Mouse (Mus musculus): ENCODE data around the gene Chka. TPM values are rescaled to one million over a fixed set of nuclear protein-coding genes. Genes with fewer than 3 reads are reported as not detected.

The Chka gene
- polyA plus RNA-seq, 1 experiment from 2014 or later: 63.3 TPM

GRCm38 (mm10) chr19:3910206-3910605 is 58.6 kb downstream of the Chka start:
- Histone ChIP-seq H3K4me2 (replicated peaks) (no peak overlapping the region), H3K4me1 (replicated peaks) (peaks cover 36% of the 10 kb centered on the region), H3K27ac (no peak overlapping the region), H3K27me3 (replicated peaks) (no peaks in the 10 kb centered on the region), H3K4me3 (replicated peaks) (no peak overlapping the region), H3K36me3 (peaks cover 15% of the 10 kb centered on the region), H3K9ac (no peak overlapping the region), H3K9me3 (no peaks in the 10 kb centered on the region)
- 87% methylated on average over 5 of the region's 5 CpGs for WGBS
- no peak for ATAC-seq

GRCm38 (mm10) chr19:3912337-3913204 is 61.0 kb downstream of the Chka start, which contains the start of gene Ndufs8:
Gene Ndufs8 (minus strand): TSS chr19:3912774.
- under 1% methylated on average over 43 of the region's 43 CpGs for WGBS
- H3K4me3 ChIP-seq (replicated peaks): peak within 1 kb of the TSS; percentile 69
- peaks cover 15% of the 10 kb centered on the region for H3K36me3 ChIP-seq
- H3K9me3 ChIP-seq: no peaks in the 10 kb centered on the region
- H3K4me2 ChIP-seq (replicated peaks): peak within 1 kb of the TSS; percentile 76
- peaks cover 23% of the 10 kb centered on the region for H3K4me1 ChIP-seq (replicated peaks)
- H3K9ac ChIP-seq: peak within 1 kb of the TSS; percentile 77
- H3K27me3 ChIP-seq (replicated peaks): no peaks in the 10 kb centered on the region
- H3K27ac ChIP-seq: peak within 1 kb of the TSS; percentile 87
- ATAC-seq: peak; percentile 98

- H3K27ac ChIP-seq: no peak overlapping the region
Observed at GRCm38 (mm10) chr19:3913692-3914091, 62.1 kb downstream of the Chka start.

GRCm38 (mm10) chr19:3914535-3914934 is 63.0 kb downstream of the Chka start:
- no peak for ATAC-seq

More at GRCm38 (mm10) chr19:3913692-3914091, 62.1 kb downstream of the Chka start:
- H3K4me1 ChIP-seq (replicated peaks): peaks cover 16% of the 10 kb centered on the region
- peak overlapping the region; percentile 44; the same call in 1 of the 2 replicates for H3K9ac ChIP-seq
- peaks cover 12% of the 10 kb centered on the region for H3K36me3 ChIP-seq
- peak overlapping the region; percentile 73 for H3K4me2 ChIP-seq (replicated peaks)
- H3K4me3 ChIP-seq (replicated peaks): peak overlapping the region; percentile 69
- H3K27me3 ChIP-seq (replicated peaks): no peaks in the 10 kb centered on the region
- no peak for ATAC-seq
- WGBS: 80% methylated on average over 8 of the region's 8 CpGs
- no peaks in the 10 kb centered on the region for H3K9me3 ChIP-seq

GRCm38 (mm10) chr19:3916727-3917126 is 65.2 kb downstream of the Chka start:
- Histone ChIP-seq H3K9ac (no peak overlapping the region), H3K4me1 (replicated peaks) (peaks cover 12% of the 10 kb centered on the region), H3K4me2 (replicated peaks) (no peak overlapping the region), H3K27me3 (replicated peaks) (no peaks in the 10 kb centered on the region), H3K9me3 (no peaks in the 10 kb centered on the region), H3K36me3 (no peaks in the 10 kb centered on the region), H3K27ac (no peak overlapping the region), H3K4me3 (replicated peaks) (no peak overlapping the region)
- ATAC-seq: no peak
- 71% methylated on average over 11 of the region's 11 CpGs for WGBS

More at GRCm38 (mm10) chr19:3914535-3914934, 63.0 kb downstream of the Chka start:
- 84% methylated on average over 5 of the region's 5 CpGs for WGBS
- no peak overlapping the region for H3K27ac ChIP-seq
- peaks cover 7% of the 10 kb centered on the region for H3K36me3 ChIP-seq
- H3K4me1 ChIP-seq (replicated peaks): peaks cover 16% of the 10 kb centered on the region
- no peak overlapping the region for H3K4me2 ChIP-seq (replicated peaks)
- H3K9me3 ChIP-seq: no peaks in the 10 kb centered on the region
- no peak overlapping the region for H3K4me3 ChIP-seq (replicated peaks)
- no peak overlapping the region for H3K9ac ChIP-seq
- H3K27me3 ChIP-seq (replicated peaks): no peaks in the 10 kb centered on the region

GRCm38 (mm10) chr19:3919928-3920327 is 68.4 kb downstream of the Chka start:
- no peak overlapping the region for H3K4me3 ChIP-seq (replicated peaks)
- no peaks in the 10 kb centered on the region for H3K9me3 ChIP-seq
- H3K9ac ChIP-seq: no peak overlapping the region
- no peak overlapping the region for H3K4me2 ChIP-seq (replicated peaks)
- no peak overlapping the region for H3K27ac ChIP-seq
- H3K27me3 ChIP-seq (replicated peaks): no peaks in the 10 kb centered on the region
- peaks cover 7% of the 10 kb centered on the region for H3K4me1 ChIP-seq (replicated peaks)
- no peak for ATAC-seq
- no peaks in the 10 kb centered on the region for H3K36me3 ChIP-seq

GRCm38 (mm10) chr19:3922661-3923371 is 71.2 kb downstream of the Chka start:
- peak overlapping the region; percentile 59; the same call in 1 of the 2 replicates for H3K27ac ChIP-seq
- H3K4me1 ChIP-seq (replicated peaks): peaks cover 7% of the 10 kb centered on the region
- H3K4me3 ChIP-seq (replicated peaks): no peak overlapping the region
- no peaks in the 10 kb centered on the region for H3K27me3 ChIP-seq (replicated peaks)
- H3K9ac ChIP-seq: no peak overlapping the region
- no peaks in the 10 kb centered on the region for H3K9me3 ChIP-seq
- no peaks in the 10 kb centered on the region for H3K36me3 ChIP-seq
- ATAC-seq: peak; percentile 46
- 48% methylated on average over 10 of the region's 10 CpGs for WGBS
- H3K4me2 ChIP-seq (replicated peaks): no peak overlapping the region

GRCm38 (mm10) chr19:3923586-3923985 is 72.0 kb downstream of the Chka start:
- peak; percentile 35; the same call in 1 of the 2 replicates for ATAC-seq
- 51% methylated on average over 13 of the region's 13 CpGs for WGBS
- peaks cover 7% of the 10 kb centered on the region for H3K4me1 ChIP-seq (replicated peaks)
- H3K27ac ChIP-seq: peak overlapping the region; percentile 59
- H3K9me3 ChIP-seq: no peaks in the 10 kb centered on the region
- no peaks in the 10 kb centered on the region for H3K27me3 ChIP-seq (replicated peaks)
- H3K36me3 ChIP-seq: no peaks in the 10 kb centered on the region
- no peak overlapping the region for H3K4me3 ChIP-seq (replicated peaks)
- H3K4me2 ChIP-seq (replicated peaks): no peak overlapping the region
- no peak overlapping the region for H3K9ac ChIP-seq

GRCm38 (mm10) chr19:3924190-3924589 is 72.6 kb downstream of the Chka start:
- no peak for ATAC-seq
- H3K27me3 ChIP-seq (replicated peaks): no peaks in the 10 kb centered on the region
- WGBS: 83% methylated on average over 8 of the region's 8 CpGs

GRCm38 (mm10) chr19:3924868-3925267 is 73.3 kb downstream of the Chka start:
- WGBS: 92% methylated on average over 7 of the region's 7 CpGs
- no peak for ATAC-seq
- no peak overlapping the region for H3K4me2 ChIP-seq (replicated peaks)
- no peak overlapping the region for H3K9ac ChIP-seq
- H3K9me3 ChIP-seq: no peaks in the 10 kb centered on the region
- H3K27me3 ChIP-seq (replicated peaks): no peaks in the 10 kb centered on the region
- no peaks in the 10 kb centered on the region for H3K36me3 ChIP-seq
- peaks cover 17% of the 10 kb centered on the region for H3K4me1 ChIP-seq (replicated peaks)
- H3K27ac ChIP-seq: no peak overlapping the region
- no peak overlapping the region for H3K4me3 ChIP-seq (replicated peaks)

More at GRCm38 (mm10) chr19:3924190-3924589, 72.6 kb downstream of the Chka start:
- H3K36me3 ChIP-seq: no peaks in the 10 kb centered on the region
- H3K9me3 ChIP-seq: no peaks in the 10 kb centered on the region
- H3K4me2 ChIP-seq (replicated peaks): no peak overlapping the region
- H3K9ac ChIP-seq: no peak overlapping the region
- H3K4me3 ChIP-seq (replicated peaks): no peak overlapping the region
- peak overlapping the region; percentile 59; the same call in 1 of the 2 replicates for H3K27ac ChIP-seq
- H3K4me1 ChIP-seq (replicated peaks): peaks cover 10% of the 10 kb centered on the region

- WGBS: 82% methylated on average over 6 of the region's 6 CpGs
- Histone ChIP-seq H3K9me3 (no peaks in the 10 kb centered on the region), H3K4me3 (replicated peaks) (no peak overlapping the region), H3K27me3 (replicated peaks) (no peaks in the 10 kb centered on the region), H3K4me2 (replicated peaks) (no peak overlapping the region), H3K36me3 (no peaks in the 10 kb centered on the region), H3K27ac (no peak overlapping the region), H3K9ac (no peak overlapping the region), H3K4me1 (replicated peaks) (peaks cover 27% of the 10 kb centered on the region)
- ATAC-seq: no peak
Observed at GRCm38 (mm10) chr19:3925859-3926258, 74.3 kb downstream of the Chka start.

- WGBS: 53% methylated on average over 3 of the region's 3 CpGs
- H3K4me3 ChIP-seq (replicated peaks): no peak overlapping the region
- no peaks in the 10 kb centered on the region for H3K9me3 ChIP-seq
- peaks cover 29% of the 10 kb centered on the region for H3K4me1 ChIP-seq (replicated peaks)
- no peak overlapping the region for H3K4me2 ChIP-seq (replicated peaks)
- H3K27ac ChIP-seq: no peak overlapping the region
- ATAC-seq: no peak
- no peak overlapping the region for H3K9ac ChIP-seq
- H3K36me3 ChIP-seq: no peaks in the 10 kb centered on the region
- H3K27me3 ChIP-seq (replicated peaks): no peaks in the 10 kb centered on the region
Observed at GRCm38 (mm10) chr19:3926279-3926678, 74.7 kb downstream of the Chka start.

Measured in intestine, embryonic 15.5 days (tissue).